Mouse (Mus musculus) embryonic fibroblast, embryonic 13.5 days (primary cell): ENCODE measurements around the gene Ap4s1.

Experiments used
- CTCF ChIP-seq: IDR thresholded peaks from 2 replicates; pipeline ENCODE4 v1.5.1; 2011; ENCODE audit warnings: mild to moderate bottlenecking, control low read depth, low read length, moderate library complexity, borderline replicate concordance; ENCODE audit not compliant: insufficient read depth
- POLR2A ChIP-seq: IDR thresholded peaks from 2 replicates; pipeline ENCODE4 v1.6.1; 2011; ENCODE audit warnings: low read depth, mild to moderate bottlenecking, control low read depth, low read length, moderate library complexity

- TF ChIP-seq POLR2A (no peak), CTCF (no peak)
These were observed 5.3 kb downstream of the Ap4s1 start for GRCm38 (mm10) chr12:51696157-51696556.
